Mouse (Mus musculus): ENCODE results near the gene Fgfr2.
A peak's percentile ranks its signal among the peaks of the same experiment; 100 is the strongest.

The Fgfr2 gene

GRCm38 (mm10) chr7:132426069-132426468 is 697.1 kb downstream of the Fgfr2 start:
- DNase-seq: no peak

- peak; percentile 26 for DNase-seq
Measured at GRCm38 (mm10) chr7:132425364-132425999, 697.7 kb downstream of the Fgfr2 start.

GRCm38 (mm10) chr7:132423570-132423969 is 699.6 kb downstream of the Fgfr2 start:
- peak; percentile 29 for DNase-seq

GRCm38 (mm10) chr7:132419378-132420255 is 703.5 kb downstream of the Fgfr2 start:
- no peak for DNase-seq

- DNase-seq: no peak
Measured at GRCm38 (mm10) chr7:132416866-132417265, 706.3 kb downstream of the Fgfr2 start.

- DNase-seq: no peak
Measured at GRCm38 (mm10) chr7:132415866-132416265, 707.3 kb downstream of the Fgfr2 start.

GRCm38 (mm10) chr7:132412520-132412919 is 710.6 kb downstream of the Fgfr2 start:
- no peak for DNase-seq

- DNase-seq: no peak
Measured at GRCm38 (mm10) chr7:132411708-132412107, 711.4 kb downstream of the Fgfr2 start.

GRCm38 (mm10) chr7:132410958-132411357 is 712.2 kb downstream of the Fgfr2 start:
- DNase-seq: no peak

- no peak for DNase-seq
Measured at GRCm38 (mm10) chr7:132409890-132410289, 713.3 kb downstream of the Fgfr2 start.

- no peak for DNase-seq
Measured at GRCm38 (mm10) chr7:132402377-132403084, 720.6 kb downstream of the Fgfr2 start.

GRCm38 (mm10) chr7:132398487-132398886 is 724.7 kb downstream of the Fgfr2 start:
- no peak for DNase-seq

GRCm38 (mm10) chr7:132396661-132397322 is 726.4 kb downstream of the Fgfr2 start:
- no peak for DNase-seq

- DNase-seq: no peak
Measured at GRCm38 (mm10) chr7:132393582-132394175, 729.5 kb downstream of the Fgfr2 start.

- DNase-seq: no peak
Measured at GRCm38 (mm10) chr7:132393014-132393406, 730.1 kb downstream of the Fgfr2 start.

GRCm38 (mm10) chr7:132392233-132393013 is 730.7 kb downstream of the Fgfr2 start:
- DNase-seq: no peak

GRCm38 (mm10) chr7:132389473-132389872 is 733.7 kb downstream of the Fgfr2 start:
- no peak for DNase-seq

GRCm38 (mm10) chr7:132387507-132387906 is 735.6 kb downstream of the Fgfr2 start:
- no peak for DNase-seq

- DNase-seq: no peak
Measured at GRCm38 (mm10) chr7:132386316-132386715, 736.8 kb downstream of the Fgfr2 start.

- DNase-seq: no peak
Measured at GRCm38 (mm10) chr7:132385456-132386130, 737.6 kb downstream of the Fgfr2 start.

Data from lung, postnatal 10 days (tissue).